Mouse (Mus musculus) neural tube, embryonic 10.5 days (tissue): ENCODE results near the gene Spaca3.
A peak's percentile ranks its signal among the peaks of the same experiment; 100 is the strongest.

Source experiments
- DNase-seq: peaks from one replicate; pipeline ENCODE4 v3.0.0-alpha.2; 2017; ENCODE audit warnings: low spot score; ENCODE audit errors: extremely low spot score

The Spaca3 gene

GRCm38 (mm10) chr11:80868039-80868438 is 9.9 kb downstream of the Spaca3 start:
- no peak for DNase-seq

- peak; percentile 82 for DNase-seq
These were observed 14.6 kb downstream of the Spaca3 start for GRCm38 (mm10) chr11:80872509-80873474.

- peak; percentile 14 for DNase-seq
These were observed 19.0 kb downstream of the Spaca3 start for GRCm38 (mm10) chr11:80877131-80877651.

DNA sequence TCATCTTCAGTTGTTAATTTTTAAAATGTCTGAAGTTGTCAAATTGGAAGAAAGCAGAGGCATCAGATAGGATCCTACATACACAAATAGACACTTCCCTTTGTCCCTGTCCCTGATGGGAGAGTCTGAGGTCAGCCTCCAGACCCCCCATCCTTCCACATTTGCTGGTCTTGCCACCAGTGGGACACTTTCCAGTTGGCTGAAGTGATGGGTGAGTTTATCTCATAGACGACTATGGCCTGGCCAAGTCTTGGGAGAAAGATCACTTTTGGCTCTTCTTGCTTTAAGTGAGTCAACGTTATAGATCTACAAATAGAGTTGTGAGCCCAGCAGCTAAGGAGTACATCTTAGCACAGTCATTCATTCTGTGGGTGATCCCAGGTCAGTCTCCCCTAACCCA is 19.9 kb downstream of the Spaca3 start:
- no peak for DNase-seq

GRCm38 (mm10) chr11:80882229-80882810 is 24.2 kb downstream of the Spaca3 start:
- no peak for DNase-seq

DNA sequence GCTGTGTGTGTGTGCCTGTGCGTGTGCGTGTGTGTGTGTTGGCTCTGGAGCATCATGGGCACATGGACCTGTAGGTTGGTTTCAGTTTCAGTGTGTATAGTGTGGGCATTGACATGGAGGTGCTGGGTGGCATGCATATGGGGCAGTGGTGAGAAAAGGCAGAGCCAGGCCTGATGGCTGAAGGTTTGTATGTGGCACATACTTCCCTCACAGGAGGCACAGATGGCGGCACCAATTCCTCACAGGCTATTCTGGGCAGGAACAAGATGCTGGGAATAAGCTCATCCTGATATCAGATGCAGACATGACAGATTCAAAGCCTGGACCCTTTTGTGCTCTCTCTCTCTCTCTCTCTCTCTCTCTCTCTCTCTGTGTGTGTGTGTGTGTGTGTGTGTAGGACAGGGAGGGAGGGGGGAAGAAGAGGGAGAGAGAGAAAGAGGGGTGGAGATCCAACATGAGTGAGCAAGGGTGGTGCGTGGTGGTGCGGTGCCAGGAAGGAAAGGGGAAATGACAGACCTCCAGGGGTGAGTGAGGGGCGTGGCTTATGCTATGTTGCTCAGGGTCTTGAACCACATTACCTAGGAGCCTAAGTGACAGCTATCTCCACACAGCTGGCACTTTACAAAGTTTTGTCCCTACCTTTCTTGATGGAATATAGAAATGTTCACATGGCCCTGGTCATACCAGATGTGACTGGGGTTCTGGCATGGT is 26.5 kb downstream of the Spaca3 start:
- no peak for DNase-seq

DNA sequence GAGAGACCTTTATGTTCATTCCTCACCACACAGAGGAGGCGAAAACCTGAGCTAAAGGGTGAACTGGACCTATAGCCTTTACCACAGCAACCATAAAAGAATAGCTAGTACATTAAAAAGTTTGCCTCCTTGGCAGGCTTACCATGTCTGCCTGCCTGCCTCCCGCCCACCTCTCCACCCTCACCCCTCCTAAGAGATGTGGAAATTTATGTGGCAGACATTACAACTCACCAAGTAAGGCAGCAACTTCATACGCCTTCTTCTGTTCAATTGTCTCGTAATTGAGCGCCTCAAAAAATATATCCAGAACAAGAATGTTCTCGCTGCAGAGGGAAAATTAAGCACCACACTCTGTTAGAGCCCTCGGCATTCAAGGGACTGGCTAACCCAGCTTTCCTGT is 28.2 kb downstream of the Spaca3 start:
- DNase-seq, result no peak

- DNase-seq, result no peak
These were observed 28.9 kb downstream of the Spaca3 start for GRCm38 (mm10) chr11:80887021-80887420.

- DNase-seq, result no peak
These were observed 31.3 kb downstream of the Spaca3 start for GRCm38 (mm10) chr11:80889336-80890063.

GRCm38 (mm10) chr11:80895853-80896252 is 37.7 kb downstream of the Spaca3 start:
- no peak for DNase-seq

GRCm38 (mm10) chr11:80900555-80900954 is 42.4 kb downstream of the Spaca3 start:
- no peak for DNase-seq

DNA sequence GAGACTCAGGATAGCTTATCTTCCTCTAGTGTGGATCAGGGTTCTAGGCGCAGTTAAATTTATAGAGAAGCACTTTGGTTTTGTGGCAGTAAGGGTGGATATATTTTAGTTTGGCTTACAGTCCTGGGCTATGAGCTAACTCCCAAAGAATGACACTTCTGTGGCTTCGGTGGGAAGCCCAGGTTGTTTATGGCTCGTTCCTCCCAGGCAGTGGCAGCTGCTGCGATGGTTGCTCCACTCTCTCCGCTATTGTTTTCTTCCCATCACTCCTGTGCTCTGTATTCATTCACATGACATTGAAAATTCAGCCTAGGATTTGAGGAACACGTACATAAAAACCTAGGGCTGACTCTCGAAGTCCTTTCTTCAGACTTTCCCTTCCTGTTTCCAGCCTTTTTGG is 44.5 kb downstream of the Spaca3 start:
- DNase-seq, result no peak

GRCm38 (mm10) chr11:80903426-80903825 is 45.3 kb downstream of the Spaca3 start:
- no peak for DNase-seq

DNA sequence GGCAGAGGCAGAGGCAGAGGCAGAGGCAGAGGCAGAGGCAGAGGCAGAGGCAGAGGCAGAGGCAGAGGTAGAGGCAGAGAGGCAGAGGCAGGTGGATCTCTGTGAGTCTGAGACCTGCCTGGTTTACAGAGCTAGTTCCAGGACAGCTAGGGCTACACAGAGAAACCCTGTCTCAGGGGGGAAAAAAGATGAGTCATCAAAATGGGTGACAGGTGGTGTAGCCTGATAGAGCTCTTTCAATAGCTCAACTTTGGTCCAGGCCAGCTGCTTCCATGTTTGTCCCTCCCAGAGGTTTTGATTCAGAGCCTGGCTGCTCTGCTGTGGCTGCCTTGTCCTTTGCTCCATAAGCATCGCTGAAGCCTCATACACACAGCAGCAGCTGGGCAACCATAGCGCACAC is 46.4 kb downstream of the Spaca3 start:
- DNase-seq, result no peak

DNA sequence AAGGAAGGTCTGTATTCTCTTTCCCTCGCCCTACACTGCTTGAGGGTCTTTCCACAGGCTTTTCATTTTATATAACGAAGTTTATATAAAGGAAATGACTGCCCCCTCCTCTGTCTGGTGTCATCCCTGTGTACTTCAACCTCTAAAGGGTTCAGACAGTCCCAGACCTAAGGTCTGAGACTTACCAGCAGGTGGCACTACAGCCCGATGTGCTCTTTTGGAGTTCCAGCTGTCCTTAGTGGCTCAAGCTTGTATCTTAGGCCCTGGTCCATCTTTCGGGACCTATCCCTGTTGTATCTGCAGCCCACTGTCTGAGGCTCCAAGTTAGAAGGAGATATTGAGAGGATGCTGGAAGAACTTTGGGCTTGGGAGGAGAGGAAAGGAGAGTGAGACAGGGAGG is 48.3 kb downstream of the Spaca3 start:
- peak; percentile 59 for DNase-seq

- DNase-seq, result no peak
These were observed 49.7 kb downstream of the Spaca3 start for GRCm38 (mm10) chr11:80907820-80908219.

- DNase-seq, result no peak
These were observed 54.6 kb downstream of the Spaca3 start for GRCm38 (mm10) chr11:80912721-80913120.

DNA sequence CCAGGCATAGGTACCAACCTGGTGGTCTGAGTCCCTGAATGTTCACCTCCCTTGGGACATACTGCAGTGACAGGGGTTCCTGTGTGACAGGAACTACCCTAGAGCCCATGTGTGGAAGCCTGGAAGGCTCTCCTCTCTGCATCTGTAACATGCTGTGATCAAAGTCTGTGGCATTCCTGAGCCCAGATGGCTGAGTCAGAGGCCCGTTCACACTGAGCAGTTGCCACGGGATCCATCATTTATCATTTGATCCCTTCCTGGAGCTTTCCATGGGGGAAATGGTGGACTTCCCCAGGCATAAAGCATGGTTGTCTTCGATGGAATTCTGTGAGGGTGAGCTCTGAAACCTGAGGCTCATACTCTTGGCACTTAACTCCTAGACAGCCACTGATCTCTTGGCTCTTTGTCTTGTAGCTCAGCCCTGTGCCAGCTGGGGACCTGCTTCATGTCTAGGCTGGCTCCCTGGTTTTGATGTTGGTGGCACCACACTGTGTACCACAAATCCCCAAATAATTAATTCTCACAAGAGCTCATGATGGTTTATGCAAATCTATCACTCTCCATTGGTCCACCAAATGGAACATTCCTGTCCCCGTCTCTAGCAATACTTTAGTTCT is 55.4 kb downstream of the Spaca3 start:
- DNase-seq, result no peak
